Mouse (Mus musculus) liver, embryonic 14.5 days (tissue): Measurements from ENCODE around the gene Rrp12. TPM values are rescaled to one million over a fixed set of nuclear protein-coding genes. Genes with fewer than 3 reads are reported as not detected.

Experiments
- ATAC-seq: fragments of 200-750 bp; cut with Nextera tagmentation; 2 replicates; pipeline ENCODE4 v1.8.0; 2017; ENCODE audit warnings: moderate number of reproducible peaks, mild to moderate bottlenecking, moderate library complexity; ENCODE audit not compliant: insufficient read depth
- DNase-seq, 3 experiments: peaks; one replicate each; pipeline ENCODE4 v3.0.0-alpha.2; 2012 to 2013; ENCODE audit warnings: low read depth in 3 of 3, low spot score in 3 of 3
- H3K27ac ChIP-seq: fragments of 300-500 bp; sonication (generic); 2 replicates; pipeline ENCODE4 v1.5.1; 2014; ENCODE audit warnings: moderate library complexity, mild to moderate bottlenecking, control low read depth, inconsistent platforms
- H3K27me3 ChIP-seq: fragments of 300-500 bp; sonication (generic); 2 replicates; pipeline ENCODE4 v1.6.1; 2014; ENCODE audit warnings: mild to moderate bottlenecking, low read length, moderate library complexity; ENCODE audit not compliant: control insufficient read depth, insufficient read depth
- H3K36me3 ChIP-seq: fragments of 300-500 bp; sonication (generic); replicated peaks from 2 replicates; pipeline ENCODE4 v1.6.1; 2014; ENCODE audit warnings: low read depth; ENCODE audit not compliant: control insufficient read depth, insufficient read depth
- H3K4me1 ChIP-seq, 2 experiments: fragments of 200-500 bp in 1 of 2; fragments of 300-500 bp in 1 of 2; sonication (generic) in 1 of 2; replicated peaks; 2 replicates each; pipeline ENCODE4 v1.6.1; 2012 to 2014; ENCODE audit warnings: antibody characterized with exemption in 1 of 2, inconsistent platforms in 1 of 2, low read length in 1 of 2; ENCODE audit not compliant: control insufficient read depth in 2 of 2, insufficient read depth in 2 of 2
- H3K4me2 ChIP-seq: fragments of 300-500 bp; sonication (generic); 2 replicates; pipeline ENCODE4 v1.6.1; 2014; ENCODE audit warnings: low read depth, mild to moderate bottlenecking, control low read depth, moderate library complexity
- H3K4me3 ChIP-seq, 2 experiments: fragments of 200-500 bp in 1 of 2; fragments of 300-500 bp in 1 of 2; sonication (generic) in 1 of 2; 2 replicates each; pipeline ENCODE4 v1.5.1; 2012 to 2014; ENCODE audit warnings: low read depth in 2 of 2, low read length in 2 of 2, mild to moderate bottlenecking in 2 of 2, control low read depth in 1 of 2, inconsistent platforms in 1 of 2, moderate library complexity in 1 of 2; ENCODE audit not compliant: insufficient read depth in 1 of 2
- H3K9ac ChIP-seq: fragments of 300-500 bp; sonication (generic); replicated peaks from 2 replicates; pipeline ENCODE4 v1.6.1; 2014; ENCODE audit warnings: mild to moderate bottlenecking, control low read depth, moderate library complexity
- H3K9me3 ChIP-seq: fragments of 300-500 bp; sonication (generic); 2 replicates; pipeline ENCODE4 v1.6.1; 2016; ENCODE audit warnings: low read length, mixed read lengths; ENCODE audit not compliant: control insufficient read depth
- CTCF ChIP-seq: IDR thresholded peaks from 2 replicates; pipeline ENCODE4 v1.5.1; 2016; ENCODE audit warnings: antibody characterized with exemption, low read depth, control low read depth
- EP300 ChIP-seq: IDR thresholded peaks from 2 replicates; pipeline ENCODE4 v1.6.1; 2016; ENCODE audit warnings: antibody characterized with exemption, low read depth
- WGBS: fragments of 180-500 bp; shearing (Covaris S2); extraction: QIAGEN DNeasy Blood & Tissue Kit; methylation state at CpG from one replicate; pipeline ENCODE4 v1.1.7; 2014; ENCODE audit not compliant: insufficient replicate concordance; 5-methylcytosine and 5-hydroxymethylcytosine counted together
- polyA plus RNA-seq, 2 experiments: library from polyadenylated mRNA; depleted of rRNA in 1 of 2; stranded (reverse) in 1 of 2; unstranded in 1 of 2; fragments of >200 nt; fragmentation: Nextera tagmentation in 1 of 2; extraction: Ambion mirVana in 1 of 2; gene quantifications; 2 replicates each; pipeline versions ENCODE4 v1.2.1 to v1.2.3; 2012 to 2014

The Rrp12 gene
- polyA plus RNA-seq, 2 experiments = 5.0 to 6.0 TPM

- DNase-seq = no peak
- no peak for TF ChIP-seq CTCF
- Histone ChIP-seq H3K9ac (no peak overlapping the region), H3K4me1 (peaks cover 9 to 21% of the 10 kb centered on the region in 2 experiments), H3K27me3 (no peaks in the 10 kb centered on the region), H3K4me2 (no peak overlapping the region), H3K27ac (no peak overlapping the region), H3K9me3 (no peaks in the 10 kb centered on the region), H3K4me3 (no peak overlapping the region), H3K36me3 (no peaks in the 10 kb centered on the region)
- ATAC-seq = no peak
- 62% methylated on average over 5 of the region's 5 CpGs for WGBS
Measured at GRCm38 (mm10) chr19:41816410-41816809, 79.6 kb downstream of the Rrp12 start.

- no peak overlapping the region for H3K4me3 ChIP-seq
- H3K27me3 ChIP-seq = no peaks in the 10 kb centered on the region
- H3K4me1 ChIP-seq = peaks cover 13 to 26% of the 10 kb centered on the region in 2 experiments
- no peak overlapping the region; the same call in 1 of the 2 replicates for H3K27ac ChIP-seq
- DNase-seq (no peak), ATAC-seq (peak; percentile 71; the same call in 1 of the 2 replicates)
- 0 out of 2 replicates have a peak, but pooled peaks have one; percentile 23 for TF ChIP-seq EP300
- TF ChIP-seq CTCF = no peak
- no peak overlapping the region for H3K9ac ChIP-seq
- 41% methylated on average over 4 of the region's 4 CpGs for WGBS
- no peak overlapping the region for H3K4me2 ChIP-seq
- no peaks in the 10 kb centered on the region for H3K36me3 ChIP-seq
- H3K9me3 ChIP-seq = no peaks in the 10 kb centered on the region
Measured at GRCm38 (mm10) chr19:41813374-41813773, 82.6 kb downstream of the Rrp12 start.

Other genes starting within 250 kb of the Rrp12 start
- 0.10 and 0.14 TPM in 2 replicates for gene Slit1, start 152.5 kb downstream of the Rrp12 start, polyA plus RNA-seq (2012; rRNA removed)
- gene Slit1, start 152.5 kb downstream of the Rrp12 start, polyA plus RNA-seq (2014; fragmentation: Nextera tagmentation; extraction: Ambion mirVana) = not detected in 2 replicates
- 16.8 and 21.8 TPM in 2 replicates for gene Arhgap19, start 94.1 kb downstream of the Rrp12 start, polyA plus RNA-seq (2012; rRNA removed)
- 29.5 and 30.0 TPM in 2 replicates for gene Arhgap19, start 94.1 kb downstream of the Rrp12 start, polyA plus RNA-seq (2014; fragmentation: Nextera tagmentation; extraction: Ambion mirVana)
- 3.0 and 3.4 TPM in 2 replicates for gene Frat1, start 66.2 kb downstream of the Rrp12 start, polyA plus RNA-seq (2012; rRNA removed)
- 9.9 and 10.2 TPM in 2 replicates for gene Frat1, start 66.2 kb downstream of the Rrp12 start, polyA plus RNA-seq (2014; fragmentation: Nextera tagmentation; extraction: Ambion mirVana)
- gene Frat2, start 48.0 kb downstream of the Rrp12 start, polyA plus RNA-seq (2012; rRNA removed) = 5.2 and 5.4 TPM in 2 replicates
- gene Frat2, start 48.0 kb downstream of the Rrp12 start, polyA plus RNA-seq (2014; fragmentation: Nextera tagmentation; extraction: Ambion mirVana) = 2.9 and 3.4 TPM in 2 replicates
- 100.0 and 123 TPM in 2 replicates for gene Pgam1, start 15.8 kb upstream of the Rrp12 start, polyA plus RNA-seq (2012; rRNA removed)
- gene Pgam1, start 15.8 kb upstream of the Rrp12 start, polyA plus RNA-seq (2014; fragmentation: Nextera tagmentation; extraction: Ambion mirVana) = 172 and 190 TPM in 2 replicates
- 17.9 and 20.4 TPM in 2 replicates for gene Exosc1, start 37.2 kb upstream of the Rrp12 start, polyA plus RNA-seq (2012; rRNA removed)
- 38.8 and 40.1 TPM in 2 replicates for gene Exosc1, start 37.2 kb upstream of the Rrp12 start, polyA plus RNA-seq (2014; fragmentation: Nextera tagmentation; extraction: Ambion mirVana)
- 25.6 and 27.0 TPM in 2 replicates for gene Zdhhc16, start 37.3 kb upstream of the Rrp12 start, polyA plus RNA-seq (2012; rRNA removed)
- 25.9 and 28.5 TPM in 2 replicates for gene Zdhhc16, start 37.3 kb upstream of the Rrp12 start, polyA plus RNA-seq (2014; fragmentation: Nextera tagmentation; extraction: Ambion mirVana)
- 18.2 and 18.5 TPM in 2 replicates for gene Mms19, start 85.0 kb upstream of the Rrp12 start, polyA plus RNA-seq (2012; rRNA removed)
- 10.4 and 10.8 TPM in 2 replicates for gene Mms19, start 85.0 kb upstream of the Rrp12 start, polyA plus RNA-seq (2014; fragmentation: Nextera tagmentation; extraction: Ambion mirVana)
- gene Ubtd1, start 85.6 kb upstream of the Rrp12 start, polyA plus RNA-seq (2012; rRNA removed) = 4.2 and 4.4 TPM in 2 replicates
- gene Ubtd1, start 85.6 kb upstream of the Rrp12 start, polyA plus RNA-seq (2014; fragmentation: Nextera tagmentation; extraction: Ambion mirVana) = 1.9 and 2.0 TPM in 2 replicates
- gene Ankrd2, start 139.8 kb upstream of the Rrp12 start, polyA plus RNA-seq (2012; rRNA removed) = 0.08 TPM in 1 of 2 replicates, not detected in the other
- not detected in 2 replicates for gene Ankrd2, start 139.8 kb upstream of the Rrp12 start, polyA plus RNA-seq (2014; fragmentation: Nextera tagmentation; extraction: Ambion mirVana)
- gene Hoga1, start 149.4 kb upstream of the Rrp12 start, polyA plus RNA-seq (2012; rRNA removed) = 22.1 and 25.8 TPM in 2 replicates
- 30.4 and 36.8 TPM in 2 replicates for gene Hoga1, start 149.4 kb upstream of the Rrp12 start, polyA plus RNA-seq (2014; fragmentation: Nextera tagmentation; extraction: Ambion mirVana)
- gene 4933411K16Rik, start 156.1 kb upstream of the Rrp12 start, polyA plus RNA-seq (2012; rRNA removed) = 0.92 and 1.1 TPM in 2 replicates
- not detected in 2 replicates for gene 4933411K16Rik, start 156.1 kb upstream of the Rrp12 start, polyA plus RNA-seq (2014; fragmentation: Nextera tagmentation; extraction: Ambion mirVana)
- gene Morn4, start 190.2 kb upstream of the Rrp12 start, polyA plus RNA-seq (2012; rRNA removed) = 1.5 and 1.6 TPM in 2 replicates
- 1.4 TPM in 2 replicates for gene Morn4, start 190.2 kb upstream of the Rrp12 start, polyA plus RNA-seq (2014; fragmentation: Nextera tagmentation; extraction: Ambion mirVana)
- gene Pi4k2a, start 194.3 kb upstream of the Rrp12 start, polyA plus RNA-seq (2012; rRNA removed) = 8.1 and 8.6 TPM in 2 replicates
- 9.1 and 11.6 TPM in 2 replicates for gene Pi4k2a, start 194.3 kb upstream of the Rrp12 start, polyA plus RNA-seq (2014; fragmentation: Nextera tagmentation; extraction: Ambion mirVana)
- 7.2 and 8.5 TPM in 2 replicates for gene Avpi1, start 232.9 kb upstream of the Rrp12 start, polyA plus RNA-seq (2012; rRNA removed)
- gene Avpi1, start 232.9 kb upstream of the Rrp12 start, polyA plus RNA-seq (2014; fragmentation: Nextera tagmentation; extraction: Ambion mirVana) = 20.4 and 21.7 TPM in 2 replicates